Mouse (Mus musculus): ENCODE results near the gene Slc22a20. TPM values are rescaled to one million over a fixed set of nuclear protein-coding genes. Genes with fewer than 3 reads are reported as not detected.

The Slc22a20 gene
- polyA plus RNA-seq, 1 experiment from 2014 or later = not detected

GRCm38 (mm10) chr19:5957371-5957770, 28.6 kb downstream of the Slc22a20 start:
- no peak overlapping the region for H3K4me3 ChIP-seq
- H3K4me2 ChIP-seq = no peak overlapping the region
- H3K27ac ChIP-seq = no peak overlapping the region
- peaks cover 62% of the 10 kb centered on the region for H3K36me3 ChIP-seq (ENCODE audit: poor library complexity, severe bottlenecking)
- ATAC-seq = no peak
- no peaks in the 10 kb centered on the region for H3K9me3 ChIP-seq (replicated peaks)
- H3K4me1 ChIP-seq = peaks cover 11% of the 10 kb centered on the region
- 89% methylated on average over 5 of the region's 5 CpGs for WGBS
- H3K9ac ChIP-seq = no peak overlapping the region
- H3K27me3 ChIP-seq = no peaks in the 10 kb centered on the region

- no peak overlapping the region for H3K9ac ChIP-seq
- no peaks in the 10 kb centered on the region for H3K27me3 ChIP-seq
- peaks cover 4% of the 10 kb centered on the region for H3K4me1 ChIP-seq
- no peak overlapping the region for H3K4me2 ChIP-seq
- WGBS = 24% methylated on average over 3 of the region's 3 CpGs
- no peak for ATAC-seq
- no peaks in the 10 kb centered on the region for H3K9me3 ChIP-seq (replicated peaks)
- H3K27ac ChIP-seq = no peak overlapping the region
- peaks cover 69% of the 10 kb centered on the region for H3K36me3 ChIP-seq (ENCODE audit: poor library complexity, severe bottlenecking)
- H3K4me3 ChIP-seq = no peak overlapping the region
Measured at GRCm38 (mm10) chr19:5956685-5957084, 29.3 kb downstream of the Slc22a20 start.

- Histone ChIP-seq H3K9me3 (replicated peaks) (no peaks in the 10 kb centered on the region), H3K36me3 (ENCODE audit: poor library complexity, severe bottlenecking) (peaks cover 73% of the 10 kb centered on the region), H3K4me3 (no peak overlapping the region), H3K27me3 (no peaks in the 10 kb centered on the region), H3K9ac (no peak overlapping the region), H3K27ac (no peak overlapping the region), H3K4me2 (no peak overlapping the region), H3K4me1 (no peaks in the 10 kb centered on the region)
- WGBS = 92% methylated on average over 28 of the region's 28 CpGs
- no peak for ATAC-seq
Measured at GRCm38 (mm10) chr19:5955704-5956670, 30.0 kb downstream of the Slc22a20 start.

GRCm38 (mm10) chr19:5954936-5955335, 31.0 kb downstream of the Slc22a20 start:
- 94% methylated on average over 10 of the region's 10 CpGs for WGBS
- H3K36me3 ChIP-seq (ENCODE audit: poor library complexity, severe bottlenecking) = peaks cover 77% of the 10 kb centered on the region

GRCm38 (mm10) chr19:5954031-5954710, 31.8 kb downstream of the Slc22a20 start:
- Histone ChIP-seq H3K4me2 (no peak overlapping the region), H3K9ac (no peak overlapping the region), H3K4me3 (no peak overlapping the region), H3K27me3 (no peaks in the 10 kb centered on the region), H3K9me3 (replicated peaks) (no peaks in the 10 kb centered on the region), H3K36me3 (ENCODE audit: poor library complexity, severe bottlenecking) (peaks cover 79% of the 10 kb centered on the region), H3K27ac (no peak overlapping the region), H3K4me1 (no peaks in the 10 kb centered on the region)
- no peak for ATAC-seq
- 89% methylated on average over 22 of the region's 22 CpGs for WGBS

More at GRCm38 (mm10) chr19:5954936-5955335, 31.0 kb downstream of the Slc22a20 start:
- no peak overlapping the region for H3K27ac ChIP-seq
- H3K4me2 ChIP-seq = no peak overlapping the region
- H3K4me1 ChIP-seq = no peaks in the 10 kb centered on the region
- H3K4me3 ChIP-seq = no peak overlapping the region
- no peak overlapping the region for H3K9ac ChIP-seq
- ATAC-seq = no peak
- H3K9me3 ChIP-seq (replicated peaks) = no peaks in the 10 kb centered on the region
- H3K27me3 ChIP-seq = no peaks in the 10 kb centered on the region

GRCm38 (mm10) chr19:5953201-5953770, 32.7 kb downstream of the Slc22a20 start:
- no peak for ATAC-seq
- Histone ChIP-seq H3K4me1 (no peaks in the 10 kb centered on the region), H3K9me3 (replicated peaks) (no peaks in the 10 kb centered on the region), H3K36me3 (ENCODE audit: poor library complexity, severe bottlenecking) (peaks cover 78% of the 10 kb centered on the region), H3K4me2 (no peak overlapping the region), H3K27ac (no peak overlapping the region), H3K27me3 (no peaks in the 10 kb centered on the region), H3K4me3 (no peak overlapping the region), H3K9ac (no peak overlapping the region)
- 94% methylated on average over 19 of the region's 19 CpGs for WGBS

GRCm38 (mm10) chr19:5952071-5952691, 33.8 kb downstream of the Slc22a20 start:
- no peaks in the 10 kb centered on the region for H3K9me3 ChIP-seq (replicated peaks)
- no peak overlapping the region for H3K4me2 ChIP-seq
- WGBS = 95% methylated on average over 13 of the region's 13 CpGs
- H3K27me3 ChIP-seq = no peaks in the 10 kb centered on the region
- no peak overlapping the region for H3K9ac ChIP-seq
- H3K27ac ChIP-seq = no peak overlapping the region
- H3K4me3 ChIP-seq = no peak overlapping the region
- ATAC-seq = no peak
- H3K36me3 ChIP-seq (ENCODE audit: poor library complexity, severe bottlenecking) = peaks cover 84% of the 10 kb centered on the region
- H3K4me1 ChIP-seq = no peaks in the 10 kb centered on the region

- Histone ChIP-seq H3K9ac (no peak overlapping the region), H3K27me3 (no peaks in the 10 kb centered on the region), H3K4me1 (no peaks in the 10 kb centered on the region), H3K36me3 (ENCODE audit: poor library complexity, severe bottlenecking) (peaks cover 89% of the 10 kb centered on the region), H3K9me3 (replicated peaks) (no peaks in the 10 kb centered on the region), H3K27ac (no peak overlapping the region), H3K4me3 (no peak overlapping the region), H3K4me2 (no peak overlapping the region)
- ATAC-seq = no peak
- WGBS = 89% methylated on average over 16 of the region's 16 CpGs
Measured at GRCm38 (mm10) chr19:5951631-5952030, 34.3 kb downstream of the Slc22a20 start.

- no peaks in the 10 kb centered on the region for H3K27me3 ChIP-seq
- H3K36me3 ChIP-seq (ENCODE audit: poor library complexity, severe bottlenecking) = peaks cover 98% of the 10 kb centered on the region
- no peak for ATAC-seq
- H3K4me2 ChIP-seq = no peak overlapping the region
- no peak overlapping the region for H3K9ac ChIP-seq
- no peaks in the 10 kb centered on the region for H3K9me3 ChIP-seq (replicated peaks)
- H3K4me1 ChIP-seq = no peaks in the 10 kb centered on the region
- no peak overlapping the region for H3K4me3 ChIP-seq
- H3K27ac ChIP-seq = no peak overlapping the region
- 93% methylated on average over 11 of the region's 11 CpGs for WGBS
Measured at GRCm38 (mm10) chr19:5950218-5950617, 35.7 kb downstream of the Slc22a20 start.

- H3K36me3 ChIP-seq (ENCODE audit: poor library complexity, severe bottlenecking) = peaks cover 83% of the 10 kb centered on the region
- H3K27me3 ChIP-seq = no peaks in the 10 kb centered on the region
- H3K4me2 ChIP-seq = no peak overlapping the region
- H3K4me1 ChIP-seq = no peaks in the 10 kb centered on the region
- ATAC-seq = no peak
- no peak overlapping the region for H3K27ac ChIP-seq
- H3K9ac ChIP-seq = no peak overlapping the region
- no peak overlapping the region for H3K4me3 ChIP-seq
- H3K9me3 ChIP-seq (replicated peaks) = no peaks in the 10 kb centered on the region
- 95% methylated on average over 8 of the region's 8 CpGs for WGBS
Measured at GRCm38 (mm10) chr19:5945891-5946290, 40.1 kb downstream of the Slc22a20 start.

- 0 out of 2 replicates have a peak, but pooled peaks cover 3% of the 10 kb centered on the region for H3K4me1 ChIP-seq
- 86% methylated on average over 7 of the region's 7 CpGs for WGBS
- H3K9me3 ChIP-seq (replicated peaks) = no peaks in the 10 kb centered on the region
- no peak overlapping the region for H3K27ac ChIP-seq
- no peak overlapping the region for H3K4me3 ChIP-seq
- H3K27me3 ChIP-seq = no peaks in the 10 kb centered on the region
- H3K9ac ChIP-seq = no peak overlapping the region
- no peak overlapping the region for H3K4me2 ChIP-seq
- ATAC-seq = no peak
- H3K36me3 ChIP-seq (ENCODE audit: poor library complexity, severe bottlenecking) = peaks cover 80% of the 10 kb centered on the region
Measured at GRCm38 (mm10) chr19:5945027-5945426, 40.9 kb downstream of the Slc22a20 start.

GRCm38 (mm10) chr19:5944145-5944544, 41.8 kb downstream of the Slc22a20 start:
- no peak for ATAC-seq
- no peaks in the 10 kb centered on the region for H3K27me3 ChIP-seq
- 80% methylated on average over 8 of the region's 8 CpGs for WGBS

More at GRCm38 (mm10) chr19:5944145-5944544, 41.8 kb downstream of the Slc22a20 start:
- Histone ChIP-seq H3K4me2 (no peak overlapping the region), H3K36me3 (ENCODE audit: poor library complexity, severe bottlenecking) (peaks cover 79% of the 10 kb centered on the region), H3K9ac (no peak overlapping the region), H3K27ac (no peak overlapping the region), H3K4me3 (no peak overlapping the region), H3K9me3 (replicated peaks) (no peaks in the 10 kb centered on the region), H3K4me1 (0 out of 2 replicates have a peak, but pooled peaks cover 8% of the 10 kb centered on the region)
